Mouse (Mus musculus) v-Abl transformed pro-B cells (cell line): ENCODE data around the gene Scube1.

Experiments used
- in situ Hi-C, 2 experiments: fragments of 400-800 bp; cut with MboI; formaldehyde crosslinking; loops; one replicate each; pipeline ENCODE4 v1.15.1; 2025; ENCODE audit not compliant: unreplicated experiment in 2 of 2

The Scube1 gene

DNA sequence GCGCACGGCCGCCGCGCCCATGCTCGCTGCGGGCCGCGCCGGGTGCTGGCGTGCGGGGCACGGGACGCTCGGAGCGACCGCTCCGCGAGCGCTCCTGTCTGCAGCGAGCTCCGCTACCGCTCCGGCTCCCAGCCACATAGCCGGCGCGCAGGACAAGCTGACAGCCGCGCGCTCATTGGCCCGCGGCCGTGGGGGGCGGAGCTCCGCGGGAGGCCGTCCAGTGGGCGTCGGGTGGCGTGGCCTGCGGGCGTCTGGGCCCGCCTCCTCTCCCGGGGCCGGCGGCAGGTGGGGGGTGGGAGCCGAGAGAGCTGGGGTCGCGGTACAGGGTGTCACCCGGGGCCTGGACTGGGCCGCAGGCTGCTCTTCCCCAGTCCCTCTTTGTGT lies at the start of gene Scube1:
TSS of gene Scube1 (minus strand) at position 136 of the 384 bp plus-strand sequence.
- in situ Hi-C loops: loop anchor here in 1 of 2 experiments (25.0 kb wide), 2 partner anchors 188 to 1638 kb away; partner anchors contain the start of gene Bik

DNA sequence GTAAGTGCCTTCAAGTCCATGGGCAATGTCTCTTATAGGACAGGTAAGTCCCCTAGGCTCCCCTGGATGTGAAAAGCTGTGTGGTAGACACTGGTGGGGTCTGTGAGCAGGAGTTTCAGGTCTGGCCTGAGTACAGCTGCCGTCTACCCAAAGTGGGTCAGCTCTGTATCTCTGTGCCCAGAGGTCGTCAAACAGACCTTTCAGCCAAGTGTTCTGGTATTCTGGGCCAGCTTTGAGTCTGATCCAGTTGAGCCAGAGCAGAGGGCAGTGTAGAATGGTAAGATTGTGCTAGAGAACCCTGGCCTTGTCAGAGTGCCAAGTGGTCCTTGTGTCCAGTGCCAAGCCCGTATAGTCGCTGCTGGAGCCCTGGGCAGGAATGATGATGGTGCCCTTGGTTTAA lies 48.1 kb upstream of the Scube1 start:
- in situ Hi-C loops: loop anchor here (25.0 kb wide), 4 partner anchors 261 to 711 kb away; partner anchors contain the start of genes Efcab6 (in 1 of the 2) and Ttll1 (in 1 of the 2)

DNA sequence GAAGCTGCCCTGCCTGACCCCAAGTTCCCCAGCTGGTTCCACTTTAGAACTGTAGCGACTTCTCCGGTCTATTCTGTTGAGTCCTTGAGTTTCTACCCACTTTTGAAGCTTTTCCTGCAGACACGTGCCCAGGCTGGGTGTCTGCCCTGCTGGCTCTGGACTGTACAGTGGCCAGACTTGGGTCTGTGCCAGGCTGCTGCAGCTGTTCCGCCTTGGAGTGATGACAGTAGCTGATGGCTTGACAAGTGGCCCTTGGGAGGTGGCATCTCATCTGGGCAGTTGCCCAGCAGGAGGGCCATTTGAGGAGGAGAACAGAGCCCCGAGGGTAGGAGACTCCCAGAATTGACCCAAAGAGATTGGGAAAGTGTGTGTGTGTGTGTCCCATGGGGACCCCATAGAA lies 47.6 kb upstream of the Scube1 start:
- in situ Hi-C loops: loop anchor here (25.0 kb wide), 4 partner anchors 260 to 710 kb away; partner anchors contain the start of genes Efcab6 (in 1 of the 2) and Ttll1 (in 1 of the 2)

DNA sequence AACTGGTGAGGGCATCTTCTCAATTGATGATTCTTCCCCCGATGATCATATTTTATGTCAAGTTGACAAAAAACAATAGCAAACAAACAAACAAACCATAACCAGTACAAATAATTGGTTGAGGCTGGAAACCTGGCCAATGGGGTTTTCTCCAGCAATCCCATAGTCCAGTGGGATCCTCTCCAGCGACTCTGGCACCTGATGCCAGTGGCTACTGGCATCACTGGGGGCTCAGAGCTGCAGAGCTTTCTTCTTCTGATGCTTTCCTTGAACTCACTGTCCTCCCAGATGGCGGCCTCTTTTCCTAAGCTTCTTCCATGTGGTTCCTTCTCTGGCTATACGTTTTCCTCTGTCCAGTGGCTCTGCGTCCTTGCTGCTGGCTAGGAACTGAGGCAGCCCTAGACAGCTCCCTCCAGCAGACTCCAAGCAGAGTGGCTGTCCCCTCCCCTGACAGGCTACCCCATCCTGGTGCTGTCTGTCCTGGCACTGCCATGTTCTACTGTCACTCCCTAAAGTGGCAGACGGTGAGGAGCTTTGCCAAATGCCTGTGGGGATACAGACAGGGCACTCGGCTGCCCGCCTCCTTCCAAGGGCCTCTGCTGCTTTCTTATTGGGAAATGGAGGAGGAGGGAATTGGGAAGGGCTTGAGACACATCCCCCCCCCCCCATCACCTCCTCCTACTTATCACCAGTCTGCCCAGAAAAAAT lies 46.7 kb upstream of the Scube1 start:
- in situ Hi-C loops: loop anchor here (25.0 kb wide), 4 partner anchors 259 to 709 kb away; partner anchors contain the start of genes Efcab6 (in 1 of the 2) and Ttll1 (in 1 of the 2)

DNA sequence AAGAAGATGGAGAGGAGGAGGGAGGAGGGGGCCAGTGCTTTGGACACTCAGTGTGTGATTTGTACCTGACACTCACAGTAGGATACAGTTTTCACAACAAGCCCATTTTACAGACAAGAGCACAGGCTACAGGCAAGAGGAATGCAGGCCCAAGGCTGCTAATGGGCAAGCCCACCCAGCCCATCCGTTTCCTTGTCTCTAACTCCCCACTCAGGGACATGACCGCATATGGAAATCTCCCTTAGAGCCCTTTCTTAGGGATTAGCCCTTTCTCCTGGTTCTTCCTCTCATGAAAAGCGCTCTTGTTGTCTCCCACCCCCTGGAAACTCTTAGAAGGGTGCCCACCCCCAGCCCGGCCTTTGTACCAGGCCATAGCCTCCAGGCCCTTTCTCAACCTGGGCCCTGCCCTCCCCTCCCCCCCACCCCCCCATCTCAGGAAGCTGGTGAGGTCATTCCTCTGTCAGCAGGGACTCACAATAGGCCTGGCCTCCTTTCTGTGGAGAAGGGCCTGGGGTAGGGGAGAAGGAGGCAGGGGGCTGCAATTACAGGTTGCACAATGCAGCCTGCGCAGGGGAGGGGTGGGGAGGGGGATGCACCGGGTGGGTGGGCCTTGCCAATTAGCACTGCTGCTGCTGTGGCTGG lies 40.7 kb upstream of the Scube1 start:
- in situ Hi-C loops: loop anchor here (25.0 kb wide), 4 partner anchors 253 to 703 kb away; partner anchors contain the start of genes Efcab6 (in 1 of the 2) and Ttll1 (in 1 of the 2)

DNA sequence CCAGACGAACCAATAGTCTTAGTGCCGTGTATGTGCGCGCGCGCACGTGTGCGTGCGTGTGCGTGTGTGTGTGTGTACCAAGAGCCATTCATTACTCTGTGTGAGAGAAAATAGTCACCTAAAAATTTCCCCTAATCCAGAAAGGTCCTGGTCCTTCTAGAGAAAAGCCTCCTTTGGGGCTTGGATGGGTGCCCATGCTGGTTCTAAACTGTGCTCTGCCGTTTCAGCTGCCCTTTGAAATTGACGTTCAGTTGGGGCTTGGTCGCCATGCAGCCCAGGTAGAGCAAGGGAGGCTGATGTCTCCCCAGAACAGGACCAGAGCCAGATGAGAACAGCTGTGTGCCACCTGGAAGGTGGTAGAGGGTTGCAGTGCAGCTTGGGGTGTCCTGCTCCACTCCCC lies 36.7 kb upstream of the Scube1 start:
- in situ Hi-C loops: loop anchor here (5.0 to 25.0 kb wide), 5 partner anchors 249 to 871 kb away; partner anchors contain the start of genes Efcab6 (in 1 of the 2) and Ttll1 (in 1 of the 2)

DNA sequence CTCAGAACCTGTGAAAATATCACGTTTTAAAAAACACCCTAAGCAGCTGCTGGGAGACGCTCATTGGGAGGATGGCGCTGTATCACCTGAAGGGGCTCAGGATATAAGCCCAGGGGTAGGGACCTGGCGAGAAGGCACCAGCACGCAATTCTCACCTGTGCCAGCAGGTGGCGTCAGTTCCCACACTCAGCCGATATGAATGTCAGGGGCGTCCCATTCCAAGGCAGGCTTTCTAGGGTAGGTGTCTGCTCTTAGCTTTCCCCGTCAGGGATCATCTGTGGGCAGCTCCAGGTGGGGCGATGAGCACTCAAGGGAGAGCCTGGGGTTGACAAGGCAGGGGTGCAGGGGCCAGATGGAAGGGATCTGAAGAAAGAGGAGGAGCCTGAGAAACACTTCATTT lies 35.9 kb upstream of the Scube1 start:
- in situ Hi-C loops: loop anchor here (5.0 to 25.0 kb wide), 5 partner anchors 248 to 872 kb away; partner anchors contain the start of genes Efcab6 (in 1 of the 2) and Ttll1 (in 1 of the 2)

DNA sequence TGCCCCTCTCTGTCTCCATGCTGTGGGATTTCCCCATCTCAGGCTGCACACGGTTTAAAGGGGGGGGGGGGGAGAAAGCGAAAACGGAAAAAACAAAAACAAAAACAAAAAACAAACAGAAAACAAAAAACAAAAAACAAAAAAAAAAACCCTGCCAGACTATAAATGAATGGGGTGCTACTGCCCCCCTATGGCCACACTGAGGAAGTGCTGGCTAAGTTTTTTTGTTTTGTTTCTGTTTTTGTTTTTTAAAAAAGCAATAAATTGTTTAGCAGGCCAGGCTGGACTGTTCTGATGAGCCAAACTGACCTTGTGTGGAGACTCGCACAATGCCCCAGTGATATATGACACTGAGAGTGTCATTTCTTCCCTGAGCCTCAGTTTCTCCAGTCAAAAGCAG lies 34.1 kb upstream of the Scube1 start:
- in situ Hi-C loops: loop anchor here (10.0 to 25.0 kb wide), 5 partner anchors 247 to 697 kb away; partner anchors contain the start of genes Efcab6 (in 1 of the 2) and Ttll1 (in 1 of the 2)

DNA sequence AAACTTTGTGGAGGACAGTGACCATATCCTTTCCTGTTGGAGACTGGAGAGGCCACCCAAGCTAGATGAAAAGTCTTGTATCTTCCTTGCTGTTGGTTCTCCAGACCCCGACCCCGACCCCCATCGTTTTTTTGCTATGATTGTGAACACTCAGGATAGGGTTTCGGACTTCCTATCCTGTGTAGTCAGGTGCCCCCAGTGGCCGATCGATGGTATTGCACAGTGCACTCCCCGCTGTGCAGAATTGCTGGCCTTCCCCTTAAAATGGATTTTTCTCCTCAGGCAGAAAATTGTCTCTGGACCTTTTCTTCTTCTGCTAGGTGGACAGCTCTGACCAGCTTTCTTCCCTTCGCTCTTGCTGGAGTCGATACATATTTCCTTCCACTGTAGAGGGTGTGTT lies 31.9 kb upstream of the Scube1 start:
- in situ Hi-C loops: loop anchor here (10.0 to 25.0 kb wide), 5 partner anchors 244 to 694 kb away; partner anchors contain the start of genes Efcab6 (in 1 of the 2) and Ttll1 (in 1 of the 2)

DNA sequence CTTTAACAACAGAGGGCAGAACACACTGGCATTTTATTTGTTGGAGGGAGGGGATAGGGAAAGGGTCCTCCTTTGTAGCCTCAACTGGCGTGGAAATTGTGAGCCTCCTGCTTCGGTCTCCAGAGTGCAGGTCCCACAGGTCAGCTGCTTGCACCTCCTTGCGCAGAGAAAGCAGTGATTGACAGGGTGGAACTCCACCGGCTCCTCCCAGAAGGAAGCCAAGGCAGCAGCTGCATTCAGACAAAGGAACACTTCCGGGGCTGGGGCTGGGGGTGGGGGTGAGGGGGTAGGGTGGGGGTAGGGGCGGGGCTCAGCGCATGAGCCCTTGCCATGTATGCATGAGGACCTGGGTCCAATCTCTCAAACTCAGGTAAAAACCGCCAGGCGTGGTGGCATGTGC lies 24.6 kb upstream of the Scube1 start:
- in situ Hi-C loops: loop anchor here in 1 of 2 experiments (25.0 kb wide), 2 partner anchors 212 to 1662 kb away; partner anchors contain the start of gene Bik

DNA sequence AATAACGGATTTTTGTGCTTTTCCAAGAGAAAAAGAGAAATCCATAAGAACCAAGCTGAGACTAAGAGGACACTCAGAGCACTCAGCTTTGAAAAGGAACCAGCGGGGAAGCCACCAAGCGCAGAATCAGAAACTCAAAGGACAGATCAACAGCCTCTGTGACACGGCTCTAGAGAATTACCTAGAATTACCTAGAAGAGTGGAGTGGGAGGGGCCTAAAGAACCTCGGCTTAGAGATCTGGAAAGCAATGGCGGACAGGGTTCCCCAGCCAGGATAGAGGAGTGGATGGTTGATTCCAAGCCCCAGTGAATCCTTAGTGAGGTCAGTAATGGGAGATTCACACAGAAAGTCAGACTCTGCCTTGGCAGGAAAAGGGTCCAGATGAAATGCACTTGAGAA lies 24.2 kb upstream of the Scube1 start:
- in situ Hi-C loops: loop anchor here in 1 of 2 experiments (25.0 kb wide), 2 partner anchors 212 to 1662 kb away; partner anchors contain the start of gene Bik

DNA sequence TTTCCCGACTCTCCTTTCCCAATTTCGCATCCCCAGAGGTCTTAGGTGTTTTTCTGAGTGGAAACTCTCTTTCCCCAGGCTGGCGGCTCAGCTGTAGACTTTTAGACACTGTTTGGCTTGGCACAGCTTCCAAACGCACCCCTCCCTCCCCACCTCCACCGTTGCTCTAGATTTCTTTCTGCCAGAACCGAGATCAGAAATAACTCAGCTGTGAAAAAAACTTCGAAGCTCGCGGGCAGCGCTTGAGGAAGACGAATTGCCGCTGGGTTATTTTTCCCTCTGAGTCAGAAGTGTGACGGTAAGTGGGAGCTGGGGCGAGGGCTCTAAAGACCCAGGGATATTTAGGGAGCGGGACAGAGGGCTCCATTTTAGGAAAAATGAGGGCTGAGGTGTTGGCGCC lies 21.5 kb upstream of the Scube1 start:
- in situ Hi-C loops: loop anchor here in 1 of 2 experiments (25.0 kb wide), 2 partner anchors 209 to 1659 kb away; partner anchors contain the start of gene Bik

DNA sequence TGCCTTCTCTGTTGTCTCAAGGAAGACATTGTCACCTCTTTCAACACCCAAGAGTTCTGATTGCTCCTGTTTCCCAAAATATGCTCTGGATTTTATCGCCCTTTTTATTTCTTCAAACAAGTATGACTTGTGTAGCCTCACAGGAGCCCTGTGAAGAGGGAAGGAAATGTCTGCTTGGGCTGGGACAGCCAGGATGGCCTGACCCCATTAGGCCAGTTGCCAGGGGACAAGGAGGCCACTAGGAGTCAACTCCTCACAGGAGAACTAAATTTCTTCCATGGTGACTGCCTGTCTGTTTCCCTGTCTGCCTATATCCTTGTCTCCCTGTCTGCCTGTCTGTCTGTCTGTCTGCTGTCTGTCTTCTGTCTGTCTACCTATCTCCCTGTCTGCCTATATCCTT lies 17.2 kb upstream of the Scube1 start:
- in situ Hi-C loops: loop anchor here in 1 of 2 experiments (25.0 kb wide), 2 partner anchors 205 to 1655 kb away; partner anchors contain the start of gene Bik

DNA sequence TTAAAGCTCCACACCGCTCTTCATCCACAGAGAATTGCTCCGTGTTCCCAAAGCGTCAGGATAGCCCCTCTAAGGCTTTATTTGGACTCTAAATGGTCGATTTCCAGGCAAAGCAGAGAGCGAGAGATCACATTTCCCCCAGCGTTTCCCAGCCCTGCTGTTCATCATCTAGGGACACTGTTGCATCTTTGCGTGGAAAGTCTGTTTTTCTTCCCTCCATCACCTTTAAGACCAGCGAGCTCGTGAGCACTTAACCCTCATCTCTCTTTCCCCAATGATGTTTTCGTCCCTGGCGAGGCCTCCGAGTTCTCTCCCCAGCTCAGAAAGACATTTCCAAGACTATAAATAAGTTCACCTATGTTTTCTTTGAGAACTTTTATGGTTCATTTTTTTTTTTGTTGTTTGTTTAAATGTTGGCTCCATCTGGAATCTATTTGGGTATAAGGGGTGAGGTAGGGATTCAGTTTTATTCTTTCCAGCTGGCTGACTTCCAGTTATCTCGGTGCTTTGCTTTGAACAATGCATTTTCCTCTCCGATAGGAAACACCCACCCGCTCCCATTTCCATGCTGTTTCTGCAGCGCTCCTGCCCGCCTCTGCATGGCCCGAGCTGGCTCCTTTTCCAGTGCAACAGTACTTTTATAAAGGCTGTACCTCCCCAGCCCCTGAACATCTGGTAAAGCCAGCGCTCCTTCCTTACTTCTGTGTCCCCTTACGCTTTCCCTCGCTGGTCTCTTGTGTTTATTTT lies 16.0 kb upstream of the Scube1 start:
- in situ Hi-C loops: loop anchor here in 1 of 2 experiments (25.0 kb wide), 2 partner anchors 204 to 1654 kb away; partner anchors contain the start of gene Bik

DNA sequence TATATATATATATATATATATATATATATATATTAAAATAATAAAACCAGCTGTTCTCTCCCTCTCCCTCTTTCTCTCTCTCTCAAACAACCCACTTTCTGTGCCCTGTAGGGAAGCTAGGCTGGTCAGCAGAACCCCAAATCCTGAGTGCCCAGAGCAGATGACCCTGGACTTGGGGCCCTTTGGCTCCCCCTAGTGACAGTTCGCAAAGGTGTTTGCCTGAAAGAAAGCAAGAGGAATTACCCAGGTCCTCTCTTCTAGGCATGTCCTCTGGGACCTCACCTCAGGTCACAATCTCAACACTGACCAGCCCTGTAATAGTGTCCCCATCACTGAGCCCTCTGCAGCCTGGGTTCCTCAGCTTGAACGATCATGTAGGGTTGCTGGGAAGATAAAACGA lies 2.8 kb upstream of the Scube1 start:
- in situ Hi-C loops: loop anchor here in 1 of 2 experiments (25.0 kb wide), 2 partner anchors 190 to 1640 kb away; partner anchors contain the start of gene Bik

DNA sequence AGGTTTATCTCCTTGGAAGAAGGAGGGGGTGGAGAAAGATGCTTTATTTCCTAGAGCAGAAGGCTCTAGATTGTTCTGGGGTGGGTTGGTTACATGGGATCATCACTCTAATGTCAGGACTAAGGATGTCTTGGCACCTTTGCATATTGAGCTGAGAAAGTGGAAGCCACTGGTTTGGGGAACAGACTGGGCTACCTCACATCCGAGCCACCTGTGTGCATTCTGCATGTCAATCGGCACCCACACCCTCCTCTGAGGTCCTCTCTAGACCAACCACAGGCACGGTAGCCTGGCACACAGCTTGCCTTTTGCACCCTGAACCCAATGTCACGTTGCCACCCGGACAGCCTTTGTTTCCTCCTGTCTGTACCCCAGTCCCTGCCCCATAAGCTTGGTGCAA lies 1.9 kb upstream of the Scube1 start:
- in situ Hi-C loops: loop anchor here in 1 of 2 experiments (25.0 kb wide), 2 partner anchors 189 to 1639 kb away; partner anchors contain the start of gene Bik

DNA sequence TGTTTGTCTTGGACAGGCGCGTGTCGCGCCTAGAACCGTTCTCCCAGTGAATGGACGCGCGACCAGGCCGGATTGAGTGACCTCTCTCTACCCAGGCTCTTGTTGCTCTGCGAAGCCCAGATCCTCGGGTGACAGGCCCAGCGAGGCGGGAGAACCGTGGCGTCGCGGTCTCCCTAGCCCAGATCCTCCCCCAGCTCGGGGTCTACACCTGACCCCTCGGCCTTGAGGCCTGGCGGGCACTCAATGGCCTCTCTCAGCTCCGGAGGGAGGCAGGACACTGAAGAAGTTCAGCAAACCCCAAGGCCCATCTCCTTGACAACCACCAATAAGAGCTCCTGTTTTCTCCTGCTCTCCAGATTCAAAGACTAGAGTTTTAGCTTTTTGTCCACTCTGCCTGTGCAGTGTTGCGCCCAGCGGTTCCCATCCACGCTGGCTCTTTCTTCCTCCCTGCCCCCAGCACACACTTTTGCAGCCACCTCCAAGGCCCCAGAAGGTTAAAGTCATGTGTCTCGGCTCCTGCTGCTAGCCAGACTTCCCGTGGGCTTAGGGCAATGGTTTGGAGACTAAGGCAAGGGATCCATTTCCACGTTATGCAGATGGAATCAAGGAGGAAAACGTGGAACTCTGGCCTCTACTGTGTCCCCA lies 857 bp upstream of the Scube1 start:
- in situ Hi-C loops: loop anchor here in 1 of 2 experiments (25.0 kb wide), 2 partner anchors 188 to 1638 kb away; partner anchors contain the start of gene Bik

DNA sequence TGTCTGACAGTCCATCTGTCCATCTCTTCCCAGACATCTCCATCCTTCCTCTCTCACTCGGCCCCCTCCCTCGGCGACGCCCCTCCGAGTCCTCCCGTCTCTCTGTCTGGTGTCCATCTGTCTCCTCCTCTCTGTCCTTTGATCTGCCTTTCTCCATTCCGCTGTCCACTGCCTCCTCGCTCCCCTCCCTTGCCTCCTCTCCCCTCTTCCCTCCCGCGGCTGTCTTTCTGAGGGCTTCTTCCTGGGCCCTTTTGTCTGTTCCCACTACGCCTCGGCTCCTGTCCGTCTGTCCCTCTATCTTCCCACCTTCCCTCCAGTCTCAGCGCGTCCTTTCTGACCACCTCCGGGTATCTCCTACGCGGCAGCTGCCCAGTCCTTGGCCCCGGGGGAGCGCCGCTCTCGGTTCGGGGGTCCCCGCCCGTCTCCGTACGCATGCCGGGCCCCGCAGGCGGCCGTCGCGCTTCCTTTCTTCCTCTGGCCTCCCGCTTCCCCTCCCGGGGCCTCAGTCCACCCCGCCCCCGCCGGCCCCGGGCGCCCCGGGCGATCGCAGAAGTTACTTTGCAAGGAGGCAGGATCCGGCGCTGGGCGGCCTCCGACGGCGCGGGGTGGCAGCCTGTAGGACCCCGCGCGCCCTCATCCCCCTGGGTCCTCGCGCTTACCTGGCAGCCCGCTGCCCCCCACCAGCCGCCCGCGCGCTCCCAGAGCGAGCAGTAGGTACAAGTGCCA lies 498 bp downstream of the Scube1 start:
- in situ Hi-C loops: no loop called here
